Mouse (Mus musculus): ENCODE results near the gene Cyp2b19. TPM values are rescaled to one million over a fixed set of nuclear protein-coding genes. Genes with fewer than 3 reads are reported as not detected.

Gene Cyp2b19
- total and polyA plus RNA-seq, 3 experiments: not detected

DNA sequence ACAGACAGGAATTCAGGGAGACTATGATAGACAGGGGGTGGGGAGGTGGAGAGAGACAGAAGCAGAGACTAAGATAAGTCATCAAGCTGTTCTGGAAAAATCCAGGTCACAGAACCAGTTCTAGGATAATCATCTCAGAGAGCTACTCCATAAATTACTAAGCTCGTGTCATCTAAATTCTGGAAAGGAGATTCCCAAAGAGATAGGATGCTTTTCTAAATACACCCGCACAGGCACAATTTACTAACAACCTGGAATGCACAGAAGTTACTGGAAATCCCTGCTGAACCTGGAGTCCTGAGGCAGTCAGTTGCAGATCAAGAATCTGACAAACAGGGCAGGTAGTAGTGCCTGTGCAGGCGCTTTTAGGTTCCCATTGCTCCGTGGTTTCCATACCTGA lies 13.0 kb upstream of the Cyp2b19 start:
- Histone ChIP-seq H3K36me3 (ENCODE audit: control insufficient read depth in 1 of 2, insufficient read depth in 2 of 2, low read length in 2 of 2) (no peaks in the 10 kb centered on the region), H3K27ac (ENCODE audit: control insufficient read depth, low read depth, low read length) (no peak overlapping the region), H3K9ac (ENCODE audit: control insufficient read depth, low read depth, low read length, poor library complexity, severe bottlenecking) (no peak overlapping the region), H3K9me3 (replicated peaks; ENCODE audit: insufficient read depth, low read length) (no peaks in the 10 kb centered on the region), H3K79me2 (ENCODE audit: control insufficient read depth, insufficient read depth, low read length, poor library complexity) (no peaks in the 10 kb centered on the region), H3K4me1 (ENCODE audit: control insufficient read depth in 1 of 2, insufficient read depth in 2 of 2, low read length in 2 of 2) (no peaks in the 10 kb centered on the region), H3K4me3 (ENCODE audit: control insufficient read depth in 1 of 2, insufficient read depth in 1 of 2, low read depth in 2 of 2, low read length in 2 of 2) (no peak overlapping the region), H3K27me3 (ENCODE audit: control insufficient read depth in 1 of 2, insufficient read depth in 2 of 2, low read length in 2 of 2) (no peaks in the 10 kb centered on the region)
- no peak for TF ChIP-seq MAFK (IDR thresholded peaks at IDR 0.05; ENCODE audit: borderline replicate concordance, low read depth, low read length)
- TF ChIP-seq RCOR1 (IDR thresholded peaks at IDR 0.05; ENCODE audit: low read depth, low read length): no peak
- TF ChIP-seq MYC (IDR thresholded peaks at IDR 0.05; ENCODE audit: low read depth, low read length): no peak
- no peak for TF ChIP-seq TCF12 (IDR thresholded peaks at IDR 0.05; ENCODE audit: low read depth, low read length)
- no peak for TF ChIP-seq MYB (IDR thresholded peaks at IDR 0.05; ENCODE audit: low read depth, low read length)
- no peak for TF ChIP-seq CHD1 (IDR thresholded peaks at IDR 0.05; ENCODE audit: low read depth, low read length)
- TF ChIP-seq CHD2 (IDR thresholded peaks at IDR 0.05; ENCODE audit: low read length): no peak
- no peak for TF ChIP-seq KAT2A (conservative IDR thresholded peaks at IDR 0.05; ENCODE audit: low read depth, low read length)
- TF ChIP-seq HCFC1 (IDR thresholded peaks at IDR 0.05; ENCODE audit: low read depth, low read length): no peak
- no peak for TF ChIP-seq MAZ (IDR thresholded peaks at IDR 0.05; ENCODE audit: low read depth, low read length)
- no peak for TF ChIP-seq MXI1 (IDR thresholded peaks at IDR 0.05; ENCODE audit: low read depth, low read length)
- TF ChIP-seq JUND (IDR thresholded peaks at IDR 0.05; ENCODE audit: low read depth, low read length): no peak
- no peak for DNase-seq (ENCODE audit: low read depth, low spot score)

DNA sequence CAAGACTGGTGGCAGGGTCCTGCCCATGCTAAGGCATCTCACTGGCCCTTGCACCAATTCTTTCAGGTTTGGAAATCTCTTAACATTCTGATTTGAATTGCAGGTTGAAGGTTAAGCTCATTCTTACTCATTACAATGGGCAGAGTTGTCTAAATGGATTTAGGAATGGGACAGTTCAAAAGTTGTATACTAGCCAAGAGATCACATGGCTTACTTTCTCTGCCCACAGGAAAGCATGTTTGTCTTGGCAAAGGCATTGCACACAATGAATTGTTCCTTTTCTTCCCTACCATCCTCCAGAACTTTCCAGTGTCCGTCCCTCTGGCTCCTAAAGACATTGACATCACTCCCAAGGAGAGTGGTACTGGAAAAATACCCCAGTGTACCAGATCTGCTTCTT lies 11.5 kb upstream of the Cyp2b19 start:
- H3K4me3 ChIP-seq (ENCODE audit: control insufficient read depth in 1 of 2, insufficient read depth in 1 of 2, low read depth in 2 of 2, low read length in 2 of 2): no peak overlapping the region
- H3K27ac ChIP-seq (ENCODE audit: control insufficient read depth, low read depth, low read length): no peak overlapping the region
- H3K79me2 ChIP-seq (ENCODE audit: control insufficient read depth, insufficient read depth, low read length, poor library complexity): no peaks in the 10 kb centered on the region
- no peaks in the 10 kb centered on the region for H3K9me3 ChIP-seq (replicated peaks; ENCODE audit: insufficient read depth, low read length)
- no peaks in the 10 kb centered on the region for H3K27me3 ChIP-seq (ENCODE audit: control insufficient read depth in 1 of 2, insufficient read depth in 2 of 2, low read length in 2 of 2)
- no peaks in the 10 kb centered on the region for H3K36me3 ChIP-seq (ENCODE audit: control insufficient read depth in 1 of 2, insufficient read depth in 2 of 2, low read length in 2 of 2)
- no peak for TF ChIP-seq ZKSCAN1 (IDR thresholded peaks at IDR 0.05; ENCODE audit: low read depth, low read length)
- H3K4me1 ChIP-seq (ENCODE audit: control insufficient read depth in 1 of 2, insufficient read depth in 2 of 2, low read length in 2 of 2): no peaks in the 10 kb centered on the region
- no peak overlapping the region for H3K9ac ChIP-seq (ENCODE audit: control insufficient read depth, low read depth, low read length, poor library complexity, severe bottlenecking)
- no peak for DNase-seq (ENCODE audit: low read depth, low spot score)

DNA sequence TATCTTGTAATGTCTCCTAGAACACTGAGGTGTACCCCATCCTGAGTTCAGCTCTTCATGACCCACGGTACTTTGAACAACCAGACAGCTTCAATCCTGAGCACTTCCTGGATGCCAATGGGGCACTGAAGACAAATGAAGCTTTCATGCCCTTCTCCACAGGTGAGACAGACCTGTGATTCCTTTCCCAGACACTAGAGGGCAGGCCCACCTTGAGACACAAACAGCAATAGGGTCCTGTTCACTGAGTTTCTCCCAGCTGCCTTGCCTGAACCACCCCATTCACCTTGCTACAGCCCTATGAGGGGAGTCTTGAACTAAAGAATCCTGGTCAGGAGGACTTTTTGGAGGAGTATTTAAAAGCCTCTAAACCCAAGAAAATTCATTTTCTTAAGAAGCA lies 10.1 kb downstream of the Cyp2b19 start:
- H3K4me1 ChIP-seq (ENCODE audit: control insufficient read depth in 1 of 2, insufficient read depth in 2 of 2, low read length in 2 of 2): no peaks in the 10 kb centered on the region
- H3K27me3 ChIP-seq (ENCODE audit: control insufficient read depth in 1 of 2, insufficient read depth in 2 of 2, low read length in 2 of 2): no peaks in the 10 kb centered on the region
- no peak overlapping the region for H3K4me3 ChIP-seq (ENCODE audit: control insufficient read depth in 1 of 2, insufficient read depth in 1 of 2, low read depth in 2 of 2, low read length in 2 of 2)
- H3K27ac ChIP-seq (ENCODE audit: control insufficient read depth, low read depth, low read length): no peak overlapping the region
- no peaks in the 10 kb centered on the region for H3K9me3 ChIP-seq (replicated peaks; ENCODE audit: insufficient read depth, low read length)
- no peaks in the 10 kb centered on the region for H3K36me3 ChIP-seq (ENCODE audit: control insufficient read depth in 1 of 2, insufficient read depth in 2 of 2, low read length in 2 of 2)
- H3K79me2 ChIP-seq (ENCODE audit: control insufficient read depth, insufficient read depth, low read length, poor library complexity): no peaks in the 10 kb centered on the region
- peak; percentile 15 for DNase-seq (ENCODE audit: low read depth, low spot score)
- no peak overlapping the region for H3K9ac ChIP-seq (ENCODE audit: control insufficient read depth, low read depth, low read length, poor library complexity, severe bottlenecking)
- TF ChIP-seq MAFK (IDR thresholded peaks at IDR 0.05; ENCODE audit: borderline replicate concordance, low read depth, low read length) (no peak), RAD21 (IDR thresholded peaks at IDR 0.05; ENCODE audit: low read depth, low read length) (peak; percentile 24), GATA1 (IDR thresholded peaks at IDR 0.05; ENCODE audit: low read depth, low read length) (no peak), CTCF (IDR thresholded peaks at IDR 0.05 in 2 of 3, conservative IDR thresholded peaks at IDR 0.05 in 1 of 3; ENCODE audit: control insufficient read depth in 1 of 3, insufficient read depth in 1 of 3, low read depth in 2 of 3, low read length in 3 of 3, poor library complexity in 1 of 3, severe bottlenecking in 1 of 3) (peak; percentile 29 to 43 (median 33); a peak in 4 of 6 replicates), KAT2A (conservative IDR thresholded peaks at IDR 0.05; ENCODE audit: low read depth, low read length) (no peak), NELFE (IDR thresholded peaks at IDR 0.05; ENCODE audit: low read depth, low read length) (no peak), MYC (IDR thresholded peaks at IDR 0.05; ENCODE audit: low read depth, low read length) (no peak), SIN3A (IDR thresholded peaks at IDR 0.05; ENCODE audit: low read length) (no peak), ZKSCAN1 (IDR thresholded peaks at IDR 0.05; ENCODE audit: low read depth, low read length) (no peak), MAZ (IDR thresholded peaks at IDR 0.05; ENCODE audit: low read depth, low read length) (no peak), SMC3 (IDR thresholded peaks at IDR 0.05; ENCODE audit: low read depth, low read length) (peak; percentile 20; the same call in 1 of the 2 replicates), POLR2AphosphoS2 (IDR thresholded peaks at IDR 0.05; ENCODE audit: low read length) (no peak), ETS1 (IDR thresholded peaks at IDR 0.05; ENCODE audit: low read depth, low read length) (no peak), CHD1 (IDR thresholded peaks at IDR 0.05; ENCODE audit: low read depth, low read length) (no peak), ZNF384 (IDR thresholded peaks at IDR 0.05; ENCODE audit: low read depth, low read length) (no peak), USF2 (IDR thresholded peaks at IDR 0.05; ENCODE audit: borderline replicate concordance in 1 of 2, insufficient read depth in 1 of 2, low read depth in 1 of 2, low read length in 2 of 2) (no peak), EP300 (IDR thresholded peaks at IDR 0.05; ENCODE audit: low read depth in 1 of 2, low read length in 2 of 2) (no peak)

Measured in MEL (cell line).